Mouse (Mus musculus): ENCODE measurements at regions not wholly inside any gene's neighbourhood (a gene's known extent, or its start where the extent isn't known, plus 50 kb on each side); places are given as distances from the start of the nearest gene placed in this dataset.

DNA sequence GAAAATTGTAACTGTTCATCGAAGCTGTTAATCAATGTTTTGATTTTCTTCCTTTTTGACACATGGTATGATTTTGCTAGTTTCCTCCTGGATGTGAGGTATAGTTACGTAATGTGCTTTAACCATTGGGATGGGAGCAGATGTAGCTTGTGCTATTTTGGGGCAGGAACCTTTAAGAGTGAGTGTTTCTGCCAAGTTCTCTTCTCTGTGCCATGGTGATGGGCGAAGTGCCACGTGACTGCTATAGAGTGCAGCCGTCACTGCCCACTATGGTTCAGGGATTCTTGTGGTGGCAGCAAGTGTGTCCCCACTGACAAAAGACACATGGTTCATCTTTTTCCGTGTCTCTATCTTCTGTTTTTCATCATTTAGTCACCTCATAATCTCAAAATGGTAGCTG is 4882.6 kb downstream of the 9330182O14Rik start:
- no peak for TF ChIP-seq CTCF (IDR thresholded peaks at IDR 0.05; ENCODE audit: borderline replicate concordance, insufficient read depth, low read depth, low read length)
- no peak for TF ChIP-seq POLR2A (IDR thresholded peaks at IDR 0.05; ENCODE audit: borderline replicate concordance, insufficient read depth, low read length)
